Mouse (Mus musculus) heart, embryonic 14.5 days (tissue): ENCODE measurements around the gene Psmb10. TPM values are rescaled to one million over a fixed set of nuclear protein-coding genes. Genes with fewer than 3 reads are reported as not detected.

Experiments
- ATAC-seq: fragments of 200-750 bp; cut with Nextera tagmentation; 2 replicates; pipeline ENCODE4 v1.8.0; 2017; ENCODE audit warnings: low read depth, moderate TSS enrichment; ENCODE audit not compliant: insufficient number of reproducible peaks, insufficient read depth, low FRiP score
- H3K27ac ChIP-seq, 2 experiments: fragments of 200-500 bp in 1 of 2; fragments of 300-500 bp in 1 of 2; sonication (generic) in 1 of 2; replicated peaks in 1 of 2; 2 replicates each; pipeline ENCODE4 v1.5.1; 2012 to 2014; ENCODE audit warnings: low read depth in 2 of 2, low read length in 2 of 2, control low read depth in 1 of 2, mild to moderate bottlenecking in 1 of 2, mixed read lengths in 1 of 2; ENCODE audit not compliant: control insufficient read depth in 1 of 2, insufficient read depth in 1 of 2
- H3K27me3 ChIP-seq: fragments of 300-500 bp; sonication (generic); 2 replicates; pipeline ENCODE4 v1.6.1; 2014; ENCODE audit warnings: mild to moderate bottlenecking, low read length, control low read depth; ENCODE audit not compliant: control insufficient read depth, insufficient read depth
- H3K36me3 ChIP-seq: fragments of 300-500 bp; sonication (generic); 2 replicates; pipeline ENCODE4 v1.6.1; 2014; ENCODE audit warnings: mild to moderate bottlenecking, control low read depth, low read length, mixed read lengths; ENCODE audit not compliant: control insufficient read depth, insufficient read depth
- H3K4me1 ChIP-seq, 2 experiments: fragments of 200-500 bp in 1 of 2; fragments of 300-500 bp in 1 of 2; sonication (generic) in 1 of 2; 2 replicates each; pipeline ENCODE4 v1.6.1; 2012 to 2014; ENCODE audit warnings: low read length in 2 of 2, control low read depth in 1 of 2, mixed read lengths in 1 of 2; ENCODE audit not compliant: control insufficient read depth in 2 of 2, insufficient read depth in 2 of 2
- H3K4me2 ChIP-seq: fragments of 300-500 bp; sonication (generic); 2 replicates; pipeline ENCODE4 v1.6.1; 2014; ENCODE audit warnings: mild to moderate bottlenecking, low read length
- H3K4me3 ChIP-seq, 2 experiments: fragments of 200-500 bp in 1 of 2; fragments of 300-500 bp in 1 of 2; sonication (generic) in 1 of 2; 2 replicates each; pipeline ENCODE4 v1.5.1; 2012 to 2014; ENCODE audit warnings: low read length in 2 of 2, mild to moderate bottlenecking in 2 of 2, control low read depth in 1 of 2, low read depth in 1 of 2, moderate library complexity in 1 of 2; ENCODE audit not compliant: control insufficient read depth in 1 of 2, insufficient read depth in 1 of 2
- H3K9ac ChIP-seq: fragments of 300-500 bp; sonication (generic); 2 replicates; pipeline ENCODE4 v1.6.1; 2014; ENCODE audit warnings: mild to moderate bottlenecking, low read length
- H3K9me3 ChIP-seq: fragments of 300-500 bp; sonication (generic); 2 replicates; pipeline ENCODE4 v1.6.1; 2016; ENCODE audit warnings: low read length, control low read depth; ENCODE audit not compliant: control insufficient read depth
- WGBS: fragments of 180-500 bp; shearing (Covaris S2); extraction: QIAGEN DNeasy Blood & Tissue Kit; methylation state at CpG from one replicate; pipeline ENCODE4 v1.1.7; 2014; 5-methylcytosine and 5-hydroxymethylcytosine counted together
- polyA plus RNA-seq: library from polyadenylated mRNA; unstranded; fragments of >200 nt; fragmentation: Nextera tagmentation; extraction: Ambion mirVana; gene quantifications from 2 replicates; pipeline ENCODE4 v1.2.1, GENCODE M21; 2014

The Psmb10 gene
- polyA plus RNA-seq, 1 experiment from 2014 or later, result 73.7 TPM

- H3K4me1 ChIP-seq, result peaks cover 22 to 50% of the 10 kb centered on the region in 2 experiments
- H3K4me2 ChIP-seq, result peak overlapping the region; percentile 90
These were observed 28.6 kb upstream of the Psmb10 start for GRCm38 (mm10) chr8:105966692-105967311.

GRCm38 (mm10) chr8:105965905-105966341 is 27.7 kb upstream of the Psmb10 start, which contains the start of gene Slc12a4:
TSS of gene Slc12a4 (minus strand) at chr8:105966097.
- ATAC-seq, result peak; percentile 90
- peak within 1 kb of the TSS; percentile 90 to 93 for H3K4me3 ChIP-seq
- no peaks in the 10 kb centered on the region for H3K9me3 ChIP-seq
- 0 out of 2 replicates have a peak, but pooled peaks cover 8% of the 10 kb centered on the region for H3K36me3 ChIP-seq
- peak within 1 kb of the TSS; percentile 97 for H3K9ac ChIP-seq
- H3K27ac ChIP-seq, result peak within 1 kb of the TSS; percentile 95
- WGBS, result under 1% methylated on average over 39 of the region's 47 CpGs
- no peaks in the 10 kb centered on the region for H3K27me3 ChIP-seq
- peak within 1 kb of the TSS; percentile 90 for H3K4me2 ChIP-seq
- peaks cover 29 to 58% of the 10 kb centered on the region in 2 experiments for H3K4me1 ChIP-seq

More at GRCm38 (mm10) chr8:105966692-105967311, 28.6 kb upstream of the Psmb10 start:
- Histone ChIP-seq H3K27me3 (no peaks in the 10 kb centered on the region), H3K4me3 (peak overlapping the region; percentile 5 to 90; a peak in 2 of 4 replicates), H3K27ac (peak overlapping the region; percentile 53 to 95), H3K36me3 (0 out of 2 replicates have a peak, but pooled peaks cover 8% of the 10 kb centered on the region), H3K9me3 (no peaks in the 10 kb centered on the region), H3K9ac (peak overlapping the region; percentile 25; the same call in 1 of the 2 replicates)
- WGBS, result 6% methylated on average over 19 of the region's 19 CpGs
- no peak for ATAC-seq

GRCm38 (mm10) chr8:105965266-105965904 is 27.1 kb upstream of the Psmb10 start:
- H3K4me1 ChIP-seq, result peaks cover 29 to 58% of the 10 kb centered on the region in 2 experiments
- ATAC-seq, result peak; percentile 56
- WGBS, result under 1% methylated on average over 37 of the region's 40 CpGs

GRCm38 (mm10) chr8:105964506-105965265 is 26.4 kb upstream of the Psmb10 start:
- H3K9ac ChIP-seq, result peak overlapping the region; percentile 97
- H3K9me3 ChIP-seq, result no peaks in the 10 kb centered on the region
- no peaks in the 10 kb centered on the region for H3K27me3 ChIP-seq
- H3K4me1 ChIP-seq, result peaks cover 29 to 61% of the 10 kb centered on the region in 2 experiments
- peak overlapping the region in 1 of 2 experiments; percentile 95; a peak in 2 of 4 replicates for H3K27ac ChIP-seq
- ATAC-seq, result no peak
- H3K4me2 ChIP-seq, result peak overlapping the region; percentile 90
- peak overlapping the region; percentile 90 to 93 for H3K4me3 ChIP-seq
- peaks cover 18% of the 10 kb centered on the region for H3K36me3 ChIP-seq
- 38% methylated on average over 12 of the region's 12 CpGs for WGBS

More at GRCm38 (mm10) chr8:105965266-105965904, 27.1 kb upstream of the Psmb10 start:
- peak overlapping the region; percentile 90 for H3K4me2 ChIP-seq
- H3K36me3 ChIP-seq, result peaks cover 11% of the 10 kb centered on the region; the same call in 1 of the 2 replicates
- peak overlapping the region; percentile 90 to 93 for H3K4me3 ChIP-seq
- peak overlapping the region; percentile 97 for H3K9ac ChIP-seq
- no peaks in the 10 kb centered on the region for H3K27me3 ChIP-seq
- H3K9me3 ChIP-seq, result no peaks in the 10 kb centered on the region
- peak overlapping the region; percentile 95 for H3K27ac ChIP-seq

- Histone ChIP-seq H3K27me3 (no peaks in the 10 kb centered on the region), H3K9ac (no peak overlapping the region), H3K9me3 (no peaks in the 10 kb centered on the region), H3K4me3 (no peak overlapping the region), H3K36me3 (peaks cover 43% of the 10 kb centered on the region), H3K27ac (0 out of 4 replicates have a peak overlapping the region, but pooled peaks of 1 of the 2 experiments have one; percentile 4), H3K4me1 (peaks cover 31 to 68% of the 10 kb centered on the region in 2 experiments), H3K4me2 (no peak overlapping the region)
- ATAC-seq, result no peak
- 65% methylated on average over 10 of the region's 10 CpGs for WGBS
These were observed 23.3 kb upstream of the Psmb10 start for GRCm38 (mm10) chr8:105961536-105961935.

- Histone ChIP-seq H3K9ac (no peak overlapping the region), H3K4me3 (no peak overlapping the region), H3K4me2 (no peak overlapping the region), H3K27me3 (no peaks in the 10 kb centered on the region), H3K27ac (0 out of 4 replicates have a peak overlapping the region, but pooled peaks of 1 of the 2 experiments have one; percentile 4), H3K4me1 (peaks cover 31 to 66% of the 10 kb centered on the region in 2 experiments), H3K36me3 (peaks cover 48% of the 10 kb centered on the region), H3K9me3 (no peaks in the 10 kb centered on the region)
- no peak for ATAC-seq
- 75% methylated on average over 14 of the region's 14 CpGs for WGBS
These were observed 22.9 kb upstream of the Psmb10 start for GRCm38 (mm10) chr8:105961101-105961500.

- H3K4me2 ChIP-seq, result no peak overlapping the region
- H3K4me1 ChIP-seq, result peaks cover 25 to 58% of the 10 kb centered on the region in 2 experiments
- H3K36me3 ChIP-seq, result peaks cover 63% of the 10 kb centered on the region
- H3K27ac ChIP-seq, result no peak overlapping the region
- no peaks in the 10 kb centered on the region for H3K9me3 ChIP-seq
- no peak for ATAC-seq
- WGBS, result 75% methylated on average over 7 of the region's 7 CpGs
- H3K4me3 ChIP-seq, result no peak overlapping the region
- no peaks in the 10 kb centered on the region for H3K27me3 ChIP-seq
- no peak overlapping the region for H3K9ac ChIP-seq
These were observed 21.1 kb upstream of the Psmb10 start for GRCm38 (mm10) chr8:105959350-105959749.
